Comparison of ENCODE assay signal across 9 mouse cellular contexts in the genomic region with DNA sequence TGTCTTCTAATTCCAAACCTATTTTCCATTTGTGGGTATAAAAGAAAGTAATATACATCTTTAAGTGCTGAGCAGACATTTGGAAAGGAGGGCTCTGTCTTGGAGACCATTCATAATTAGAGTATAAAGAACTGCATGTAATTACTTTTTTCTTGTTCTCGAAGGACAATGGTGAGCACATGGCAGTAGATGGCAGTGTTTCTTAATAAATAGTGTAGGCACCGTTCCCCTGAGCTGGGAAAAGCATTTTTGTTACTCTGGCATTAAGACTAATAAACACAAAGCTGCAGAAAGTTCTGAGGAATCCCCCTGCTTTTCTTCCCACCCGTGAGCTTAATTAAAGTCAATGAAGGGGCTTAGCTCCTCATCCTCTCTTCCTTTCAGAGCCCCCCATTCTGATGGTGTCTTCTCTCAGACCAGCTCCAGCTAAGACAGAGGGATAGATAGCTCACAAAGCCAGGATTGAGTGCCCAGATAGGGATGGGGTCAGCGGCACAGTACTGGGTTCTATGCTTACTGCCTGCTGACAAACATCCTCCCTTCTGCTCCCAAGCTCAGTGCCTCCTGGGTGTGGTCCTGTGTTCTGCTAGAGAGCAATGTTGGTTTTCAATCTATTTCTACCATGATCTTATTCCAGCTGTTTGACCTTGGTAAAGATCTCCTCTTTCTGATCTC. TPM values are rescaled to one million over a fixed set of nuclear protein-coding genes. Genes with fewer than 3 reads are reported as not detected.
A peak's percentile ranks its signal among the peaks of the same experiment; 100 is the strongest.
DNase-seq lines count a peak whose midpoint lies in the region; ATAC-seq and TF ChIP-seq lines count a peak whose summit lies in the region.
"Had no signal": no experiment of that assay in that cellular context is flagged by ENCODE, and none has a peak within 500 bp of the region (broad histone marks: within the 10 kb centered on the region; RNA-seq: fewer than 3 reads in every experiment).

No protein-coding gene starts in this region.

- no peaks in the 10 kb centered on the region for H3K9me3 ChIP-seq in kidney, embryonic 15.5 days (replicated peaks)
- no peaks in the 10 kb centered on the region for H3K9me3 ChIP-seq in midbrain, embryonic 14.5 days (ENCODE audit: control insufficient read depth, low read length)

- 28% methylated on average over 4 of the region's 4 CpGs for WGBS in kidney, embryonic 15.5 days
- 18% methylated on average over 4 of the region's 4 CpGs for WGBS in midbrain, embryonic 14.5 days

- peaks cover 4% of the 10 kb centered on the region; the same call in 1 of the 2 replicates for H3K4me1 ChIP-seq in kidney, embryonic 15.5 days
- no peaks in the 10 kb centered on the region for H3K4me1 ChIP-seq in cortical plate, adult 2 months (ENCODE audit: control insufficient read depth, insufficient read depth, low read length)
- no peaks in the 10 kb centered on the region for H3K4me1 ChIP-seq in midbrain, embryonic 14.5 days (ENCODE audit: control insufficient read depth, insufficient read depth, low read length)

- no peak overlapping the region for H3K9ac ChIP-seq in kidney, embryonic 15.5 days
- no peak overlapping the region for H3K9ac ChIP-seq in midbrain, embryonic 14.5 days (replicated peaks; ENCODE audit: low read length)

- TF ChIP-seq POLR2A in cortical plate, adult 2 months (IDR thresholded peaks at IDR 0.05; ENCODE audit: extremely low read depth, insufficient read depth, low read length), result no peak

- no peak overlapping the region for H3K27ac ChIP-seq in kidney, embryonic 15.5 days
- no peak overlapping the region for H3K27ac ChIP-seq in cortical plate, adult 2 months (ENCODE audit: insufficient read depth, low read length)
- no peak overlapping the region for H3K27ac ChIP-seq in midbrain, embryonic 14.5 days (replicated peaks; ENCODE audit: low read depth, low read length)

- no peak overlapping the region for H3K4me2 ChIP-seq in kidney, embryonic 15.5 days
- no peak overlapping the region for H3K4me2 ChIP-seq in midbrain, embryonic 14.5 days (ENCODE audit: low read length)

- ATAC-seq in kidney, embryonic 15.5 days (replicated peaks; ENCODE audit: low FRiP score), result 0 out of 2 replicates have a peak, but pooled peaks have one; percentile 36
- ATAC-seq in midbrain, embryonic 14.5 days (ENCODE audit: low FRiP score, low TSS enrichment), result peak; percentile 64
- ATAC-seq in megakaryocyte, adult 5-6 weeks (ENCODE audit: poor library complexity, severe bottlenecking), result no peak
- no peak for ATAC-seq in granulocyte monocyte progenitor cell, adult 5-6 weeks (replicated peaks; ENCODE audit: poor library complexity, severe bottlenecking)

- H3K27me3 ChIP-seq in kidney, embryonic 15.5 days, result no peaks in the 10 kb centered on the region
- no peaks in the 10 kb centered on the region for H3K27me3 ChIP-seq in midbrain, embryonic 14.5 days (ENCODE audit: control insufficient read depth, insufficient read depth, low read length)

- TF ChIP-seq CTCF in cortical plate, adult 2 months (IDR thresholded peaks at IDR 0.05; ENCODE audit: extremely low read depth, insufficient read depth, low read length), result peak; percentile 38; the same call in 1 of the 2 replicates

- no peaks in the 10 kb centered on the region for H3K36me3 ChIP-seq in kidney, embryonic 15.5 days
- H3K36me3 ChIP-seq in midbrain, embryonic 14.5 days (ENCODE audit: control insufficient read depth, insufficient read depth, low read length), result no peaks in the 10 kb centered on the region

- no peak for DNase-seq in kidney, postnatal 25 days
- peak; percentile 64 for DNase-seq in MN1 (ENCODE audit: low spot score)
- peak; percentile 86 for DNase-seq in midbrain, embryonic 14.5 days
- DNase-seq in heart, postnatal 4 days, result no peak
- DNase-seq: right cerebral cortex, postnatal 25 days had no signal

- H3K4me3 ChIP-seq in kidney, embryonic 15.5 days (replicated peaks), result no peak overlapping the region
- no peak overlapping the region for H3K4me3 ChIP-seq in cortical plate, adult 2 months (ENCODE audit: insufficient read depth, low read length)
- no peak overlapping the region for H3K4me3 ChIP-seq in midbrain, embryonic 14.5 days (replicated peaks; ENCODE audit: low read depth, low read length)

RNA-seq across cellular contexts. Expression of a gene that starts 29.3 kb away (rescaled TPM):
- polyA plus RNA-seq in kidney, embryonic 15.5 days (2015; fragmentation: Nextera tagmentation; extraction: Ambion mirVana), result 76.9 and 82.1 TPM in 2 replicates
- polyA plus RNA-seq in cortical plate, adult 2 months (2012; rRNA removed), result 28.0 and 35.6 TPM in 2 replicates
- polyA plus RNA-seq in midbrain, embryonic 14.5 days (2014; fragmentation: Nextera tagmentation; extraction: Ambion mirVana), result 41.5 and 43.2 TPM in 2 replicates
- total RNA-seq in megakaryocyte, adult 5-6 weeks (2015), result 46.1 and 49.1 TPM in 2 replicates
- 18.9 and 21.1 TPM in 2 replicates for total RNA-seq in megakaryocyte, adult 5-6 weeks (2017)
- total RNA-seq in heart, postnatal 4 days (2021), result 10 to 100 TPM; 22.7 to 23.5 TPM
- total RNA-seq in granulocyte monocyte progenitor cell, adult 5-6 weeks (2014; fragmentation: Nextera tagmentation), result 106 and 139 TPM in 2 replicates
- 88.3 and 95.2 TPM in 2 replicates for total RNA-seq in granulocyte monocyte progenitor cell, adult 5-6 weeks (2017)

Comparison
In these comparisons a context has a peak if more than half of its experiments do, and no peak if none do; other contexts are left out.
1. ATAC-seq: peak in kidney, embryonic 15.5 days (single experiment) and midbrain, embryonic 14.5 days (single experiment); none in megakaryocyte, adult 5-6 weeks (single experiment) and granulocyte monocyte progenitor cell, adult 5-6 weeks (single experiment).
2. DNase-seq: peak in MN1 (single experiment) and midbrain, embryonic 14.5 days (single experiment); none in kidney, postnatal 25 days (0 of 2) and heart, postnatal 4 days (single experiment).